ENCODE assay signal across 25 mouse cellular contexts in genomic region chr1:183639332-183639731, GRCm38 (mm10).
A peak's percentile ranks its signal among the peaks of the same experiment; 100 is the strongest.
DNase-seq lines count a peak whose midpoint lies in the region; ATAC-seq and TF ChIP-seq lines count a peak whose summit lies in the region.
"Had no signal": no experiment of that assay in that cellular context is flagged by ENCODE, and none has a peak within 500 bp of the region (broad histone marks: within the 10 kb centered on the region; RNA-seq: fewer than 3 reads in every experiment).

No protein-coding gene starts in this region.

- H3K27ac ChIP-seq in hindbrain, embryonic 14.5 days, result peak overlapping the region; percentile 5; the same call in 1 of the 2 replicates
- H3K27ac ChIP-seq in hindbrain, embryonic 10.5 days, result no peak overlapping the region
- H3K27ac ChIP-seq in midbrain, embryonic 14.5 days (replicated peaks; ENCODE audit: low read depth, low read length), result no peak overlapping the region
- H3K27ac ChIP-seq in midbrain, postnatal 0 days (ENCODE audit: low read depth, low read length), result no peak overlapping the region
- H3K27ac ChIP-seq in stomach, embryonic 14.5 days (ENCODE audit: low read length), result no peak overlapping the region
- H3K27ac ChIP-seq: forebrain, embryonic 10.5 days; gastrocnemius, adult 2 months; heart, embryonic 15.5 days; kidney, embryonic 15.5 days; limb, embryonic 12.5 days; midbrain, embryonic 12.5 days had no signal

- 46% methylated on average over 7 of the region's 7 CpGs for WGBS in hindbrain, embryonic 14.5 days
- WGBS in hindbrain, embryonic 10.5 days, result 41% methylated on average over 7 of the region's 7 CpGs
- WGBS in midbrain, embryonic 14.5 days, result 40% methylated on average over 7 of the region's 7 CpGs
- WGBS in midbrain, postnatal 0 days, result 32% methylated on average over 7 of the region's 7 CpGs
- 40% methylated on average over 7 of the region's 7 CpGs for WGBS in stomach, embryonic 14.5 days

- no peak for ATAC-seq in hindbrain, embryonic 14.5 days (ENCODE audit: low FRiP score)
- no peak for ATAC-seq in midbrain, embryonic 14.5 days (ENCODE audit: low FRiP score, low TSS enrichment)
- ATAC-seq in midbrain, postnatal 0 days (ENCODE audit: low FRiP score), result no peak
- peak; percentile 46; the same call in 1 of the 2 replicates for ATAC-seq in stomach, embryonic 14.5 days (ENCODE audit: insufficient number of reproducible peaks, insufficient read depth, low FRiP score, low read depth)
- ATAC-seq: intestine, postnatal 0 days had no signal

- no peaks in the 10 kb centered on the region for H3K36me3 ChIP-seq in hindbrain, embryonic 14.5 days (replicated peaks; ENCODE audit: control insufficient read depth, insufficient read depth)
- no peaks in the 10 kb centered on the region for H3K36me3 ChIP-seq in hindbrain, embryonic 10.5 days
- H3K36me3 ChIP-seq in midbrain, embryonic 14.5 days (ENCODE audit: control insufficient read depth, insufficient read depth, low read length), result no peaks in the 10 kb centered on the region
- no peaks in the 10 kb centered on the region for H3K36me3 ChIP-seq in midbrain, postnatal 0 days (ENCODE audit: insufficient read depth, low read length)
- no peaks in the 10 kb centered on the region for H3K36me3 ChIP-seq in stomach, embryonic 14.5 days (ENCODE audit: control insufficient read depth, insufficient read depth, low read length)
- H3K36me3 ChIP-seq: forebrain, embryonic 10.5 days; G1E; heart, embryonic 15.5 days; kidney, embryonic 15.5 days; limb, embryonic 12.5 days; midbrain, embryonic 12.5 days had no signal

- TF ChIP-seq CTCF in midbrain, postnatal 0 days (IDR thresholded peaks at IDR 0.05), result no peak

- no peak overlapping the region for H3K4me2 ChIP-seq in hindbrain, embryonic 14.5 days (replicated peaks)
- H3K4me2 ChIP-seq in midbrain, embryonic 14.5 days (ENCODE audit: low read length), result no peak overlapping the region
- H3K4me2 ChIP-seq in midbrain, postnatal 0 days (ENCODE audit: low read depth, low read length, poor library complexity, severe bottlenecking), result no peak overlapping the region
- H3K4me2 ChIP-seq in stomach, embryonic 14.5 days (replicated peaks; ENCODE audit: low read depth, low read length), result no peak overlapping the region
- H3K4me2 ChIP-seq: heart, embryonic 15.5 days; kidney, embryonic 15.5 days; limb, embryonic 12.5 days; liver, embryonic 11.5 days; midbrain, embryonic 12.5 days had no signal

- 0 out of 2 replicates have a peak, but pooled peaks cover 3% of the 10 kb centered on the region for H3K4me1 ChIP-seq in hindbrain, embryonic 14.5 days (replicated peaks; ENCODE audit: control insufficient read depth, insufficient read depth, low read length)
- H3K4me1 ChIP-seq in hindbrain, embryonic 10.5 days (replicated peaks), result no peaks in the 10 kb centered on the region
- peaks cover 5% of the 10 kb centered on the region; the same call in 1 of the 2 replicates for H3K4me1 ChIP-seq in midbrain, embryonic 14.5 days (ENCODE audit: control insufficient read depth, insufficient read depth, low read length)
- no peaks in the 10 kb centered on the region for H3K4me1 ChIP-seq in midbrain, postnatal 0 days (ENCODE audit: insufficient read depth, low read length)
- 0 out of 2 replicates have a peak, but pooled peaks cover 3% of the 10 kb centered on the region for H3K4me1 ChIP-seq in stomach, embryonic 14.5 days (ENCODE audit: control insufficient read depth, insufficient read depth, low read length)
- H3K4me1 ChIP-seq: heart, embryonic 15.5 days; limb, embryonic 12.5 days; midbrain, embryonic 12.5 days had no signal

- DNase-seq in hindbrain, embryonic 14.5 days (ENCODE audit: low spot score), result no peak
- DNase-seq in hindbrain, embryonic 10.5 days (ENCODE audit: low spot score), result no peak
- DNase-seq in midbrain, embryonic 14.5 days, result peak; percentile 16
- no peak for DNase-seq in midbrain, postnatal 0 days (ENCODE audit: low spot score)
- peak; percentile 69 for DNase-seq in R1 (ENCODE audit: low read depth, low spot score)
- no peak for DNase-seq in right cerebral cortex, adult 18-20 months
- DNase-seq in spleen, postnatal 4 days (ENCODE audit: low spot score in 2 of 2), result no peak
- DNase-seq: adrenal gland, postnatal 10 days; cerebellum, adult 8-10 months; cerebellum, postnatal 36 days; embryo, embryonic 11 days; gastrocnemius, adult 2 months; heart, postnatal 4 days; kidney, postnatal 36 days; lung, adult 2 months; thymus, postnatal 4 days had no signal

- H3K4me3 ChIP-seq in hindbrain, embryonic 14.5 days (replicated peaks; ENCODE audit: low read length), result no peak overlapping the region
- no peak overlapping the region for H3K4me3 ChIP-seq in hindbrain, embryonic 10.5 days
- H3K4me3 ChIP-seq in midbrain, embryonic 14.5 days (replicated peaks; ENCODE audit: low read depth, low read length), result no peak overlapping the region
- no peak overlapping the region for H3K4me3 ChIP-seq in midbrain, postnatal 0 days (ENCODE audit: low read depth, low read length)
- no peak overlapping the region for H3K4me3 ChIP-seq in stomach, embryonic 14.5 days (ENCODE audit: low read depth, low read length)
- H3K4me3 ChIP-seq: forebrain, embryonic 10.5 days; gastrocnemius, adult 2 months; heart, embryonic 15.5 days; kidney, embryonic 15.5 days; limb, embryonic 12.5 days; midbrain, embryonic 12.5 days had no signal

- no peaks in the 10 kb centered on the region for H3K27me3 ChIP-seq in hindbrain, embryonic 14.5 days (ENCODE audit: control insufficient read depth, insufficient read depth, low read length)
- H3K27me3 ChIP-seq in hindbrain, embryonic 10.5 days (ENCODE audit: insufficient read depth, poor library complexity, severe bottlenecking), result no peaks in the 10 kb centered on the region
- H3K27me3 ChIP-seq in midbrain, embryonic 14.5 days (ENCODE audit: control insufficient read depth, insufficient read depth, low read length), result no peaks in the 10 kb centered on the region
- H3K27me3 ChIP-seq in midbrain, postnatal 0 days (ENCODE audit: insufficient read depth, low read length), result no peaks in the 10 kb centered on the region
- H3K27me3 ChIP-seq in stomach, embryonic 14.5 days (ENCODE audit: control insufficient read depth, insufficient read depth, low read length), result no peaks in the 10 kb centered on the region
- H3K27me3 ChIP-seq: heart, embryonic 15.5 days; kidney, embryonic 15.5 days; limb, embryonic 12.5 days; midbrain, embryonic 12.5 days had no signal

- H3K9ac ChIP-seq in hindbrain, embryonic 14.5 days, result no peak overlapping the region
- no peak overlapping the region for H3K9ac ChIP-seq in midbrain, embryonic 14.5 days (replicated peaks; ENCODE audit: low read length)
- no peak overlapping the region for H3K9ac ChIP-seq in midbrain, postnatal 0 days (replicated peaks; ENCODE audit: low read length, poor library complexity, severe bottlenecking)
- no peak overlapping the region for H3K9ac ChIP-seq in stomach, embryonic 14.5 days (replicated peaks; ENCODE audit: low read depth, low read length)
- H3K9ac ChIP-seq: heart, embryonic 15.5 days; kidney, embryonic 15.5 days; limb, embryonic 12.5 days; midbrain, embryonic 12.5 days had no signal

- H3K9me3 ChIP-seq in hindbrain, embryonic 14.5 days (ENCODE audit: control insufficient read depth, low read length), result no peaks in the 10 kb centered on the region
- H3K9me3 ChIP-seq in hindbrain, embryonic 10.5 days, result no peaks in the 10 kb centered on the region
- no peaks in the 10 kb centered on the region for H3K9me3 ChIP-seq in midbrain, embryonic 14.5 days (ENCODE audit: control insufficient read depth, low read length)
- no peaks in the 10 kb centered on the region for H3K9me3 ChIP-seq in midbrain, postnatal 0 days (ENCODE audit: low read length)
- no peaks in the 10 kb centered on the region for H3K9me3 ChIP-seq in stomach, embryonic 14.5 days (ENCODE audit: control insufficient read depth, low read depth, low read length)
- H3K9me3 ChIP-seq: forebrain, embryonic 10.5 days; heart, embryonic 15.5 days; kidney, embryonic 15.5 days; limb, embryonic 12.5 days; midbrain, embryonic 12.5 days had no signal

Comparison
In these comparisons a context has a peak if more than half of its experiments do, and no peak if none do; other contexts are left out.
1. DNase-seq: peak in midbrain, embryonic 14.5 days (single experiment) and R1 (single experiment); none in hindbrain, embryonic 14.5 days (single experiment), hindbrain, embryonic 10.5 days (single experiment), midbrain, postnatal 0 days (single experiment), right cerebral cortex, adult 18-20 months (single experiment) and spleen, postnatal 4 days (0 of 2).